Mouse (Mus musculus): ENCODE data around the gene Rap1a. TPM values are rescaled to one million over a fixed set of nuclear protein-coding genes. Genes with fewer than 3 reads are reported as not detected.
A peak's percentile ranks its signal among the peaks of the same experiment; 100 is the strongest.

The Rap1a gene
- total RNA-seq, 2 experiments from 2014 or later, result 63.7 to 64.7 TPM

DNA sequence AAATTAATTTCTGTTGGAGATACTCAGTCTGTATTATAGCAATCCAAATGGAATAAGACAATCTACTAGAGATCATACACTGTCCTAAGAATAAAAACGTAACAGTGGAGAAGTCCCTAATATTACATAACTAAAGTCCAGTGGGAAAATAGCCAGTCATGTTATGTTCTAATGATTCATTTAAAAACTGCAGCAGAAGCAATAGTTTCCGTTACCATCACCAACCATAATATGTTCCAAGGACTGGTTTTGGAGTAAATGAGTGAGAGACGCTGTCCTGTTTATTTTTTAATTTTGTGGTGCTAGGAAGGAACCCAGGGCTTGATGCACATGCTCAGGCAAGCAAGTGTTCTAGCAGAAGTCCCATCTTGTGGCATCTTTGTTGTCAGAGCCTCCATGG lies 20.4 kb upstream of the Rap1a start:
- DNase-seq (ENCODE audit: extremely low spot score in 1 of 2, low spot score in 2 of 2), result no peak
- intact Hi-C loops (cut with DNase I), result no loop called here
- Histone ChIP-seq H3K4me3 (no peak overlapping the region), H3K27ac (no peak overlapping the region)
- no peak for TF ChIP-seq CTCF (IDR thresholded peaks at IDR 0.05)

DNA sequence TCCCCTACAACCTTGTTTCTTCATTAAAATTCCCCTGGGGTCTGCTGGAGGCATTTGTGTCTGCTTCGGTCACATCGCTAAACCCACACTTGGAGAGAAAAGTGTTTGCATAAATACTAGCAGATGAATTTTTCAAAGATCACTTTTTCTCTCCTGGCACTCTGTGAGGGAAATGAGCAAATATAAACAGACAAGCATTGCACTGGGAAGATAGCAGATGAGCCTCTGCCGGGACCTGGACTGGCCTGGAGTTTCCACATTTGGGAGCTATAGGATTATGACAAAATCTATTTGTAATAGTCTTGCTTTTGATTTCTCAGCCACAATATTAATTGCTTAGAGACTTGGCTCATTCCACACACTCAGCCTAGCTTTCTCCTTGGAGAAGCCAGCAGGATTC lies 19.1 kb upstream of the Rap1a start:
- Histone ChIP-seq H3K27ac (no peak overlapping the region), H3K4me3 (no peak overlapping the region)
- no peak for TF ChIP-seq CTCF (IDR thresholded peaks at IDR 0.05)
- intact Hi-C loops (cut with DNase I), result no loop called here
- DNase-seq (ENCODE audit: extremely low spot score in 1 of 2, low spot score in 2 of 2), result no peak

DNA sequence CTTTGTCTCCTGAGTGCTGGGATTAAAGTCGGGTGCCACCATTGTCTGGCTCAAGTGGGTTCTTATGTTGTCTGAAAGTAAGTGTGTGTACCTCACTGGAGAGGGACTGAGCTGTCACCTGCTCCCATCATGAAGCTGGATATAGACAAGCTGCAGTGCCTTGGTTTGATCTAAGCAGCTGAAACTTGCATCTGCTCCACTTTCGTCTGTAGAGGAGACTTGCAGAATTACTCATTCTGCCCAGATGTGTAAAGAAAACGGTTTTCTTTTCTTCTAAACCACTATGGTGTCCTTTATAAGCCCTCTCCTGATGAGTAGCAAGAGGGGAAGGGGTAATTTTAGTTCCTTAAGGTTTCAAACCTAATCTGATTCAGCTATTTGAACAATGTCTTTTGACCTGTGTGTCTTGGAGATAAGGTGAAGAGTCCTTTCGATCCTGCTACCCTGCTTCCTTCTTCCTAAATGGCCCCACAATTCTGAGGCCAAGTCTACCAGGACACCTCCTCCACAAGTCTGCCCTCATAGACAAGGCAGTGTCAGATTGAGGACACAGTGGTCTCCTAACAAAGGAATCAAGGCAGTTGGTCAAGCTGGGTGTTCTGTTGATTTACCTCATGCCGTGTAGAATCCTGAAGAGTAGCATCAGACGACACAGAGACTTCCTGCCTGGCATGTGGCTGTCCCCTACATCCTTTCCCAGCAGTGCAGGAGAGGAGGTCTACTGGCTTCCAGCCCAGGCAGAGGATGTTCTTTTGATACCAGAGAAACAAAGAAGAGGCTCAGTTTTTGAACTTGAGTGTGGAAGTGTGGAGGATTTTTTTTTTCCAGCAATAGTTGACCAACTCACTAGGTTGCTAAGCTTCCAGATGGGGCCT lies 17.2 kb upstream of the Rap1a start:
- no peak overlapping the region for H3K4me3 ChIP-seq
- H3K27ac ChIP-seq, result no peak overlapping the region
- no peak for DNase-seq (ENCODE audit: extremely low spot score in 1 of 2, low spot score in 2 of 2)
- intact Hi-C loops (cut with DNase I), result no loop called here
- TF ChIP-seq CTCF (IDR thresholded peaks at IDR 0.05), result no peak

- no peak for DNase-seq (ENCODE audit: extremely low spot score in 1 of 2, low spot score in 2 of 2)
- no peak overlapping the region for H3K27ac ChIP-seq
- intact Hi-C loops (cut with DNase I), result no loop called here
- no peak for TF ChIP-seq CTCF (IDR thresholded peaks at IDR 0.05)
- no peak overlapping the region for H3K4me3 ChIP-seq
Observed at GRCm38 (mm10) chr3:105816089-105816488, 15.0 kb upstream of the Rap1a start.

- TF ChIP-seq CTCF (IDR thresholded peaks at IDR 0.05), result no peak
- DNase-seq (ENCODE audit: extremely low spot score in 1 of 2, low spot score in 2 of 2), result no peak
Observed at GRCm38 (mm10) chr3:105815236-105815904, 14.2 kb upstream of the Rap1a start.

DNA sequence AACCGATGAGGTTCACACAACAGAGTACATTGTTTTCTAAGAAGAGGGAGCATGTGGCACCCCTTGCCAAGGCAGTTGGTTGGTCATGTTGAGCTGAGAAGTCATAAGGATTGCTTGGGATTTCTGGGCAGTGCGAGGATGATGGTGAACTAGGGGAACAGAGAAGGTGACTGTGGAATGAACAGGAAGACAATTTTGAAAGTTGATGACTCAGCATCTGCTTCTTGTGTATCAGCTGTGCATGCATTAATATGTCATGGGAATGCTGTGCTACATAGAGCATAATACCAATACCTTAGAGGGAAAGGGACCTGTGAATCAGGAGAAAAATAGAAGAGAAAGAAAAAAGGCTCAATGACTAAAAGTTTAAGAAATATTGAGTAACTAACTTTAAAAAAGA lies 10.0 kb upstream of the Rap1a start:
- TF ChIP-seq CTCF (IDR thresholded peaks at IDR 0.05), result no peak
- Histone ChIP-seq H3K4me3 (no peak overlapping the region), H3K27ac (no peak overlapping the region)
- intact Hi-C loops (cut with DNase I), result no loop called here
- DNase-seq (ENCODE audit: extremely low spot score in 1 of 2, low spot score in 2 of 2), result no peak

More at GRCm38 (mm10) chr3:105815236-105815904, 14.2 kb upstream of the Rap1a start:
- no peak overlapping the region for H3K27ac ChIP-seq
- no peak overlapping the region for H3K4me3 ChIP-seq
- intact Hi-C loops (cut with DNase I), result no loop called here

GRCm38 (mm10) chr3:105808179-105809037 lies 7.3 kb upstream of the Rap1a start:
- Histone ChIP-seq H3K27ac (no peak overlapping the region), H3K4me3 (no peak overlapping the region)
- DNase-seq (ENCODE audit: extremely low spot score in 1 of 2, low spot score in 2 of 2), result no peak
- no peak for TF ChIP-seq CTCF (IDR thresholded peaks at IDR 0.05)
- intact Hi-C loops (cut with DNase I), result no loop called here

DNA sequence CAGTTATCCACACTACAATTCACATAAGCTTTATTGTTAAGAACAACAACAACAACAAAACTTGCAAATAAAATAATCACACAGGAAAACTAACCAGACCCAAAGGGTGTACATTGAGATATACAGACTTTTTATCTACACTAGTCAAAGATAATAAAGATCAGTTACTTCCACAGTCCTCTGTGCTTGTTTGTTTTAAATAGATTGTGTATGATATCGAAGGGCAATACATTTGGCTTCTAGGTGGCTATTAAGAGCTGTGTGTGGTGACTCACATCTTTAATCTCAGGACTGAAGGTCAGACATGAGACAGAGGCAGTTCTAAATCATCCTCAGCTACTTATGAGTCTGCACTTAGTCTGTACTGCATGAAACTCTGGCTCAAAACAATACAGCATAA lies 6.5 kb upstream of the Rap1a start:
- no peak for DNase-seq (ENCODE audit: extremely low spot score in 1 of 2, low spot score in 2 of 2)
- no peak for TF ChIP-seq CTCF (IDR thresholded peaks at IDR 0.05)
- no peak overlapping the region for H3K4me3 ChIP-seq
- H3K27ac ChIP-seq, result no peak overlapping the region
- intact Hi-C loops (cut with DNase I), result no loop called here

- DNase-seq (ENCODE audit: extremely low spot score in 1 of 2, low spot score in 2 of 2), result no peak
- H3K27ac ChIP-seq, result no peak overlapping the region
- intact Hi-C loops (cut with DNase I), result no loop called here
- no peak overlapping the region for H3K4me3 ChIP-seq
- TF ChIP-seq CTCF (IDR thresholded peaks at IDR 0.05), result no peak
Observed at GRCm38 (mm10) chr3:105806519-105807249, 5.5 kb upstream of the Rap1a start.

- DNase-seq (ENCODE audit: extremely low spot score in 1 of 2, low spot score in 2 of 2), result no peak
- no peak overlapping the region for H3K27ac ChIP-seq
- no peak overlapping the region for H3K4me3 ChIP-seq
- intact Hi-C loops (cut with DNase I), result loop anchor here (5.0 kb wide), 2 partner anchors 94 to 116 kb away; partner anchors contain the start of gene Ddx20
- no peak for TF ChIP-seq CTCF (IDR thresholded peaks at IDR 0.05)
Observed at GRCm38 (mm10) chr3:105803600-105803999, 2.5 kb upstream of the Rap1a start.

DNA sequence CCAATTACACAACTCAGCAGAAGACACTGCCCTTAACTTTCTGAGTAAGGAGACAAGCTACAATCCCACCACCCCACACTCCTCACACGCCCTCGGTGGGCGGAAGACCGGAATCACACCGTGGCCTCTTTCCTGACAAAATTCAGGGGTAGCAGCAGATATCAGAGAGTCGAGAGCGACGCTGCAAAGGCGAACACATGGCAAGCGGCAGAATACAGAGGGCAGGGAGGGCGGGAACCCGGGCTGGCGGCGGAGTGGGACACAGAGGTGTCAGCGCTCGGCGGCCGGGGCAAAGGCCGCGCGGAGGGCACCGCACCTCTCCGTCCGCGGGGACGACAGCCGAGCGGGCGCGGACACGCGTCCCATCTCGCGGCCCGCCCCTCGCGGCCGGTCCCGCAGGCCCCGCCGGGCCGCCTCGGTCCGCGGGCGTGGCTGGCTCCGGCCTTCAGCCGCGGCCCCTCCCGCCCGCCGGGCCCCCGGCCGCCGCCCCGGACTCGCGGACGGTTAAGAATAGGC lies 403 bp downstream of the Rap1a start:
- DNase-seq (ENCODE audit: extremely low spot score in 1 of 2, low spot score in 2 of 2), result no peak
- intact Hi-C loops (cut with DNase I), result loop anchor here (5.0 kb wide), 2 partner anchors 97 to 113 kb away; partner anchors contain the start of gene Ddx20

More for the DNA sequence above, 403 bp downstream of the Rap1a start:
- peak overlapping the region; percentile 79 for H3K27ac ChIP-seq
- peak overlapping the region; percentile 81 for H3K4me3 ChIP-seq
- TF ChIP-seq CTCF (IDR thresholded peaks at IDR 0.05), result no peak

All from left cerebral cortex, adult 2 months (tissue).